Mouse (Mus musculus) E14TG2a.4 (cell line): ENCODE results near the gene B4galt1.

ENCODE experiments used
- CTCF ChIP-seq: conservative IDR thresholded peaks from 2 replicates; pipeline ENCODE4 v1.5.1; 2014; ENCODE audit warnings: low read length
- POU5F1 ChIP-seq: IDR thresholded peaks from 2 replicates; pipeline ENCODE4 v1.6.1; 2014; ENCODE audit warnings: low read length, borderline replicate concordance

DNA sequence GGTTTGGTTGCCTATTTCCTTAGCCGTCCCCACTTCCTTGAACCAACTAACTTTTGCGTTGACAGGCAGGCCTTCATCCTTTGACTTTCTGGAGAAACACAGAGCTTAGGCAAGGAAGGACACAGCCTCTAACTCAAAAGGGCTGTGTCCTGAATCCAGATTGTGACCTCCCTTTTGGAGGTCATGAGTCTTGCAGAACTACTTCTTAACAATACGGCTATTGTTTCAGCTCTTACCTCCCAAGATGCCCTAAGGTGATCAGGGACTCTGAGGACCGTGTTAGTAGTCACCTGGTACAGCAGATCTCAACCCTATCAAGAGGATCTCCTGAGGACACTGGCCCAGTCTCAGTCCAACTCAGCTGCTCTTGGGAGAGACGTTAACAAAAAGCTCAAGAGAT is 28.7 kb downstream of the B4galt1 start:
- TF ChIP-seq CTCF (no peak), POU5F1 (no peak)
